In the genomic region with DNA sequence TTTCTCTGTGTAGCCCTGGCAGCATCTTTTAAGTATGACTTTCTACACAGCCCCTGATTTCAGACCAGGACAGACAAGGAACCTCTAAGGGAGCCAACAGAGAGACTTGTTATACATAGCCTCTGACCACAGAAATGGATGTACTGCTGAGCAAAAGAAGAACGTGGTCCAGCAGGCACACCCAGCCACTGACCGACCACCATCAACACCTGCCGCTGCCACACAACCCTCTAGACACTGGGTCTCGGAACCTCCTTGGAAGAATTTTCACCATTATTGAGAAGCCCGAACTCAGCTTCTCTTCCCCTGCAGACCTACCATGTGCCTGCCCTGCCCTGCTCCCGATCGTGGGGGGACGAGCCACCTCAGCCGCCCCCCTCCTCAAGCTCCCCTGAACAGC, we compare ENCODE assay signal across 24 mouse cellular contexts.
"Had no signal": no experiment of that assay in that cellular context is flagged by ENCODE, and none has a peak within 500 bp of the region (broad histone marks: within the 10 kb centered on the region; RNA-seq: fewer than 3 reads in every experiment).

No protein-coding gene starts in this region.

- ATAC-seq: liver, postnatal 0 days; lung, postnatal 0 days; midbrain, embryonic 15.5 days had no signal

- H3K4me1 ChIP-seq: liver, embryonic 13.5 days; liver, embryonic 15.5 days; megakaryocyte, embryonic 14.5 days had no signal

- H3K9ac ChIP-seq: limb, embryonic 12.5 days; limb, embryonic 13.5 days; limb, embryonic 15.5 days; liver, embryonic 13.5 days; liver, embryonic 14.5 days; liver, embryonic 15.5 days; liver, postnatal 0 days; lung, embryonic 14.5 days; lung, embryonic 15.5 days; midbrain, embryonic 12.5 days; midbrain, embryonic 13.5 days; midbrain, embryonic 15.5 days; neural tube, embryonic 12.5 days; neural tube, embryonic 13.5 days had no signal

- H3K27ac ChIP-seq: left cerebral cortex, adult 2 months; limb, embryonic 12.5 days; limb, embryonic 13.5 days; limb, embryonic 15.5 days; liver, embryonic 13.5 days; liver, embryonic 14.5 days; liver, embryonic 15.5 days; lung, embryonic 15.5 days; macrophage; midbrain, embryonic 12.5 days; midbrain, embryonic 13.5 days; midbrain, embryonic 15.5 days; neural tube, embryonic 12.5 days; neural tube, embryonic 13.5 days had no signal

- H3K4me3 ChIP-seq: left cerebral cortex, adult 2 months; limb, embryonic 10.5 days; limb, embryonic 12.5 days; limb, embryonic 13.5 days; limb, embryonic 15.5 days; liver, embryonic 13.5 days; liver, embryonic 15.5 days; lung, embryonic 15.5 days; midbrain, embryonic 12.5 days; midbrain, embryonic 13.5 days; midbrain, embryonic 15.5 days; neural tube, embryonic 12.5 days; neural tube, embryonic 13.5 days had no signal

- DNase-seq: liver; liver, embryonic 13.5 days; liver, postnatal 0 days; lung, adult 2 months; lung, embryonic 14.5 days; lung, postnatal 4 days had no signal

- H3K27me3 ChIP-seq: limb, embryonic 12.5 days; limb, embryonic 13.5 days; limb, embryonic 15.5 days; liver, embryonic 13.5 days; liver, embryonic 15.5 days; lung, embryonic 15.5 days; megakaryocyte, embryonic 14.5 days; midbrain, embryonic 12.5 days; midbrain, embryonic 13.5 days; midbrain, embryonic 15.5 days; neural tube, embryonic 12.5 days; neural tube, embryonic 13.5 days had no signal

- H3K9me3 ChIP-seq: limb, embryonic 10.5 days; limb, embryonic 12.5 days; limb, embryonic 13.5 days; limb, embryonic 15.5 days; liver, embryonic 13.5 days; liver, embryonic 15.5 days; lung, embryonic 15.5 days; midbrain, embryonic 12.5 days; midbrain, embryonic 13.5 days; midbrain, embryonic 15.5 days; neural tube, embryonic 12.5 days; neural tube, embryonic 13.5 days had no signal

- H3K4me2 ChIP-seq: limb, embryonic 12.5 days; limb, embryonic 13.5 days; limb, embryonic 15.5 days; liver, embryonic 11.5 days; liver, embryonic 13.5 days; liver, embryonic 15.5 days; lung, embryonic 14.5 days; lung, embryonic 15.5 days; midbrain, embryonic 11.5 days; midbrain, embryonic 12.5 days; midbrain, embryonic 13.5 days; midbrain, embryonic 15.5 days; neural tube, embryonic 12.5 days; neural tube, embryonic 13.5 days had no signal

- H3K36me3 ChIP-seq: limb, embryonic 12.5 days; limb, embryonic 13.5 days; limb, embryonic 15.5 days; liver, embryonic 13.5 days; liver, embryonic 15.5 days; lung, embryonic 15.5 days; midbrain, embryonic 15.5 days; neural tube, embryonic 12.5 days; neural tube, embryonic 13.5 days had no signal
